Mouse (Mus musculus) yolk sac, embryonic 10.5 days (tissue): ENCODE results near the gene Zscan4c.
"Not testable (repeated sequence)": the region's sequence is repeated elsewhere in the genome, so short reads cannot be mapped to it uniquely, and the experiment has no call there.

Experiments
- DNase-seq: peaks from one replicate; pipeline ENCODE4 v3.0.0-alpha.2; 2017; ENCODE audit warnings: low spot score

Gene Zscan4c

DNA sequence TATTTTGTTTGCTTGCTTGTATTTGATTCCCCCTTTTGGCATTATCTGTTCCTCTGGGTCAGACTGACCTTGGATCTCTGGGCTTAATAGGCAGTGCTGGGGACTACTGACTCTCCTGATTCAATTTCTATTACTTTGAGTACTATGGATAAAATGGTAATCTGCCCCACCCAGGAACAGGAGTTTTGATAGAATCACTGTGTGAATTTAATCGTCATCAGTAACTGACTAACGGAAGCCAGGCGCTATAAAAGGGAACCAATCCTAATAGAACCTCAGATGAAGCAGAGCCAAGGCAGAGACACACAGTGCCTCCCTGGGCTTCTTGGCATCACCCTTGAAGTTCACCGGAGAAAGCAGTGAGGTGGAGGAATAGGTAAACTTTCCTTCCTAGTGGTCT is at the start of gene Zscan4c:
Gene Zscan4c (plus strand): TSS at position 301 of the 400 bp plus-strand sequence.
- not testable (repeated sequence) for DNase-seq
